Mouse (Mus musculus) heart, postnatal 0 days (tissue): Measurements from ENCODE around the gene Myrip. TPM values are rescaled to one million over a fixed set of nuclear protein-coding genes. Genes with fewer than 3 reads are reported as not detected.

Source experiments
- ATAC-seq: fragments of 200-750 bp; cut with Nextera tagmentation; 2 replicates; pipeline ENCODE4 v1.8.0; 2017; ENCODE audit warnings: low read depth, moderate number of reproducible peaks, moderate library complexity; ENCODE audit not compliant: insufficient read depth
- DNase-seq: peaks from one replicate; pipeline ENCODE4 v3.0.0-alpha.2; 2016; ENCODE audit warnings: low spot score
- H3K27ac ChIP-seq: fragments of 300-500 bp; sonication (generic); 2 replicates; pipeline ENCODE4 v1.5.1; 2014; ENCODE audit warnings: low read depth, mild to moderate bottlenecking
- H3K27me3 ChIP-seq: fragments of 300-500 bp; sonication (generic); 2 replicates; pipeline ENCODE4 v1.6.1; 2014; ENCODE audit warnings: low read length, mixed read lengths; ENCODE audit not compliant: control insufficient read depth, insufficient read depth
- H3K36me3 ChIP-seq: fragments of 300-500 bp; sonication (generic); replicated peaks from 2 replicates; pipeline ENCODE4 v1.6.1; 2014; ENCODE audit warnings: low read length, mixed read lengths; ENCODE audit not compliant: control insufficient read depth, insufficient read depth
- H3K4me1 ChIP-seq: fragments of 300-500 bp; sonication (generic); 2 replicates; pipeline ENCODE4 v1.6.1; 2014; ENCODE audit warnings: antibody characterized with exemption; ENCODE audit not compliant: control insufficient read depth, insufficient read depth
- H3K4me2 ChIP-seq: fragments of 300-500 bp; sonication (generic); 2 replicates; pipeline ENCODE4 v1.6.1; 2014; ENCODE audit warnings: low read depth, mild to moderate bottlenecking, low read length, moderate library complexity
- H3K4me3 ChIP-seq: fragments of 300-500 bp; sonication (generic); 2 replicates; pipeline ENCODE4 v1.5.1; 2014; ENCODE audit warnings: low read depth, low read length
- H3K9ac ChIP-seq: fragments of 300-500 bp; sonication (generic); replicated peaks from 2 replicates; pipeline ENCODE4 v1.6.1; 2014; ENCODE audit warnings: low read depth, low read length, mixed read lengths
- H3K9me3 ChIP-seq: fragments of 300-500 bp; sonication (generic); replicated peaks from 2 replicates; pipeline ENCODE4 v1.6.1; 2016; ENCODE audit warnings: low read length; ENCODE audit not compliant: control insufficient read depth
- CTCF ChIP-seq: IDR thresholded peaks from 2 replicates; pipeline ENCODE4 v1.5.1; 2016; ENCODE audit warnings: antibody characterized with exemption, control low read depth, low read depth
- EP300 ChIP-seq: IDR thresholded peaks from 2 replicates; pipeline ENCODE4 v1.6.1; 2016; ENCODE audit warnings: antibody characterized with exemption, low read depth
- WGBS: fragments of 180-500 bp; shearing (Covaris S2); extraction: QIAGEN DNeasy Blood & Tissue Kit; methylation state at CpG from one replicate; pipeline ENCODE4 v1.1.7; 2014; 5-methylcytosine and 5-hydroxymethylcytosine counted together
- polyA plus RNA-seq: library from polyadenylated mRNA; unstranded; fragments of >200 nt; fragmentation: Nextera tagmentation; extraction: Ambion mirVana; gene quantifications from 2 replicates; pipeline ENCODE4 v1.2.1, GENCODE M21; 2015
- total RNA-seq: library from RNA; depleted of rRNA; stranded (reverse); fragments of >200 nt; gene quantifications from 2 replicates; pipeline ENCODE4 v1.2.3, GENCODE M21; 2014; ENCODE audit warnings: low replicate concordance

Gene Myrip
- total and polyA plus RNA-seq, 2 experiments from 2014 or later = 0.34 to 2.6 TPM

DNA sequence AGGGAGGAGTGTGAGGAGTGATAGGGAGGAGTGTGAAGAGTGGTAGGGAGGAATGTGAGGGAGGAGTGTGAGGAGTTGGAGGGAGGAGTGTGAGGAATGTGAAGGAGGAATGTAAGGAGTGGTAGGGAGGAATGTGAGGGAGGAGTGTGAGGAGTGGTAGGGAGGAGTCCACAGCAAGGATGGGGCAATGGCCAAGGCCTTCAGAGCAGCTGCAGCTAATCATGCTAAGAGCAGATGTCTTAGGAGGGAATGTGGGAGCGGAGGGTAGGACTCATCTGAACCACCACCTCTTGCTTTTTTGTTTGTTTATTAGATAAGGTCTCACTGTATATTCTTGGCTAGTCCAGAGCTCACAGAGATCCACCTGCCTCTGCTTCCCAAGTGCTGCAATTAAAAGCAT lies 66.2 kb downstream of the Myrip start:
- H3K4me1 ChIP-seq = 0 out of 2 replicates have a peak, but pooled peaks cover 5% of the 10 kb centered on the region
- H3K27ac ChIP-seq = no peak overlapping the region
- H3K9me3 ChIP-seq = no peaks in the 10 kb centered on the region
- DNase-seq (no peak), ATAC-seq (no peak)
- no peak overlapping the region for H3K9ac ChIP-seq
- 76% methylated on average over 1 of the region's 1 CpGs for WGBS
- H3K4me3 ChIP-seq = no peak overlapping the region
- no peaks in the 10 kb centered on the region for H3K27me3 ChIP-seq
- H3K4me2 ChIP-seq = no peak overlapping the region
- no peaks in the 10 kb centered on the region for H3K36me3 ChIP-seq
- no peak for TF ChIP-seq EP300
- no peak for TF ChIP-seq CTCF

DNA sequence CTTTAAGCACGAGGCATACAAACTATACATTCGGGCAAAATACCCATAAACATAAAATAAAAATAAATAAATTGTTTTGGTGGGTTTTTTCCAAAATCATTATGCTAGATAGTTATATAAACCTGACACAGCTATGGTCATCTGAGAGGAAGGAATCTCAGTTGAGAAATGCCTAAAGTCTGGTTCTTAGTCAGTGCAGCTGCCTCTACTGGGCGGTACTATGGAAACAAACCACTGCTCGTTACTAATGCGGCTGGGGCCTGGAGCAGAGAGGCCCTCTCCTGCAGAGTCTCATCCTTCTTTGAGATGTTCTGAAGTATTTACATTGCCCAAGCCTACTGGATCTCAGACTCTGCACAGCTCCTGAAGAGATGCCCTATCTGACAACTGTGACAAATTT lies 70.3 kb downstream of the Myrip start:
- no peak for DNase-seq
- Histone ChIP-seq H3K27me3 (no peaks in the 10 kb centered on the region), H3K4me3 (no peak overlapping the region), H3K4me1 (no peaks in the 10 kb centered on the region), H3K27ac (no peak overlapping the region), H3K36me3 (no peaks in the 10 kb centered on the region), H3K4me2 (no peak overlapping the region), H3K9me3 (no peaks in the 10 kb centered on the region), H3K9ac (no peak overlapping the region)
- TF ChIP-seq CTCF (no peak), EP300 (no peak)
- ATAC-seq = no peak
- 78% methylated on average over 5 of the region's 5 CpGs for WGBS

DNA sequence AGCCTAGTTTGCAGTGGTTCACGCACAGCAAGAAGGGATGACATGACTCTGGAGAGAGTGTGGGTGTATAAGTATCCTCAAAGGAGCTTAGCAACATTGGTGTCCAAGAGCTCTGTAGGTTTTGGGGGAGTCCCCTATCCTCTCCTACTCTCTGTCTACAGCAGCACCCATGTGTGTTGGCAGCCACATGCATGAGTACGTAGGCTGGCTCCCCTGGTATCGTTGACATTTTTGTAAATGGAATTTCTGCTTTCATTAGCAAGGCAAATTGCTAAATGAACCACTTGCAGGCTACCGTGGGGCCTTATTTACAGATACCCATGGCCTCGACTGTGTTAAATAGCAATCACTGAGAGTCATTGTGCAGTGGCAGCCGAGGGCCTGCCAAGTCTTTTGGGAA lies 71.0 kb downstream of the Myrip start:
- H3K36me3 ChIP-seq = no peaks in the 10 kb centered on the region
- 77% methylated on average over 6 of the region's 6 CpGs for WGBS
- no peak overlapping the region for H3K9ac ChIP-seq
- H3K4me1 ChIP-seq = no peaks in the 10 kb centered on the region
- no peaks in the 10 kb centered on the region for H3K9me3 ChIP-seq
- DNase-seq (no peak), ATAC-seq (no peak)
- TF ChIP-seq EP300 = no peak
- no peak overlapping the region for H3K27ac ChIP-seq
- no peak overlapping the region for H3K4me3 ChIP-seq
- H3K4me2 ChIP-seq = no peak overlapping the region
- H3K27me3 ChIP-seq = no peaks in the 10 kb centered on the region

DNA sequence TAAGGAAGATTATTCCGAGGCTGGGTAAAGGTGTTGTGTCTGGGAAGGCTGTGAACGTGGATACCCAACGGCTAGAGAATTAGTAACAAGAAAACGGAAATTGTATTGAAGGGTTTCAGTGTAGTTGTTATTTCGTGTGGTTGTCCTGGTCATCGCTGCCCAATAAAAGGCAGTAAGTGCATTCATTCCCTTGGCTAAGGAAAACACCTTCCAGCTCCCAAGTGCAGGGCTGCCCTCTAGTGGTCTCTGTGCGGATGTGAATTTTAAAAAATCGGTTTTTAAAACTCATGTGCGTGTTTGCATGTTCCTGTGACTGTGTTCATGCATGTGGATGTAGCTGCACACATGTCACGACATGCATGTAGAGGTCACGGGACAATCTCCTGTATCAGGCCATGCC lies 76.4 kb downstream of the Myrip start:
- TF ChIP-seq CTCF = peak; percentile 92
- TF ChIP-seq EP300 = no peak
- no peak for ATAC-seq
- Histone ChIP-seq H3K4me2 (no peak overlapping the region), H3K36me3 (no peaks in the 10 kb centered on the region), H3K9ac (no peak overlapping the region), H3K9me3 (no peaks in the 10 kb centered on the region), H3K4me1 (no peaks in the 10 kb centered on the region), H3K27me3 (no peaks in the 10 kb centered on the region), H3K27ac (no peak overlapping the region), H3K4me3 (no peak overlapping the region)
- 22% methylated on average over 11 of the region's 11 CpGs for WGBS
- DNase-seq = peak; percentile 53

DNA sequence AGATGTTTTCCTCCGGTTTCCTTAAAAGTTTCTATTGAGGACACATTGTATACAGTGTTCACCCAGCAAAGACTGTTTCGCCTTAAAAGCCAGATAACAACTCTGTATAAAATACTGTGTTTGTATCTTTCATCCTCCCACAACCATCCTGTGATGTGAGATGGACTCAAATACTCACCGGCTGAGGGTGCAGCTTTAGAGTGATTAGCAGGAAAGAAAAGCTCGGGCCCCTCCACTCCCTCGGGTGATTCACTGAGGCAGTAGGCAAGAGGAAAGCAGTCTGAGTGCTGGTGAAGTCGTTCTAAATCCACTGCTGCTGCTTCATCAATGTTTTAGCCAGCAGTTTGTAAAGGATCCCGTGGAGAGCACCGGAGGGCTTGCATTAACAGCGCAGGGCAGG lies 93.9 kb downstream of the Myrip start:
- H3K9ac ChIP-seq = no peak overlapping the region
- WGBS = 52% methylated on average over 9 of the region's 9 CpGs
- no peak for TF ChIP-seq EP300
- TF ChIP-seq CTCF = no peak
- no peaks in the 10 kb centered on the region for H3K27me3 ChIP-seq
- H3K4me2 ChIP-seq = no peak overlapping the region
- no peak overlapping the region for H3K4me3 ChIP-seq
- ATAC-seq (no peak), DNase-seq (no peak)
- H3K9me3 ChIP-seq = no peaks in the 10 kb centered on the region
- no peaks in the 10 kb centered on the region for H3K36me3 ChIP-seq
- no peaks in the 10 kb centered on the region for H3K4me1 ChIP-seq
- no peak overlapping the region for H3K27ac ChIP-seq

DNA sequence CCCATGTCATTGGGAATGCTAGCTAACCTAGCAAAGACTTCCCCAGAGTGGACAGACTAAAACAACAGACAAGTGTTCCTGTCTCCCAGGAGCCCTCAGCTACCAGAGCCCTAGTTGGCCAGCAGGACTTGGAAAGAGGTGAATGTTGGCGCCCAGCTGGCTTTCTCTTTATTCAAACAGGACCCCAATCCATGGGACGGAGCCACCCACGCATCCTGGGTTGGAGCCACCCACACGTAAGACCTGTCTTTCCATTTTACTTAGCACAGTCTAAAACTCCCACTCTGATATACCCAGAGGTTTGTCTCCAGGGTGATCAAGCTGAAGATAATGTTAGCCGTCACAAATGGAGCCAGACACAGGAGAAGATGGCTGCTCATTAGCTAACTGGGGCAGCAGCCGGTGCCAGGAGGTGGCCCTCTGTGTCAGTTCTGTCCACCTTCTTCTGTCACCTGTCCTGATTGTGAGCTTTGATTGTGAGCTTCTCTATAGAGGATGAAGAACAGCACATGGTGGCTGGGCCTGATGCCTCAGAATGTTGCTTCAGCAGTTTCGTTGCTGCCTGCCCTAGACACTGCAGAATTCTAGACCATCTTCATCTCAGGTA lies 95.4 kb downstream of the Myrip start:
- no peaks in the 10 kb centered on the region for H3K27me3 ChIP-seq
- DNase-seq (no peak), ATAC-seq (no peak)
- H3K27ac ChIP-seq = no peak overlapping the region
- no peaks in the 10 kb centered on the region for H3K36me3 ChIP-seq
- no peak overlapping the region for H3K4me3 ChIP-seq
- WGBS = 81% methylated on average over 7 of the region's 7 CpGs
- H3K4me1 ChIP-seq = no peaks in the 10 kb centered on the region
- H3K9me3 ChIP-seq = no peaks in the 10 kb centered on the region
- no peak overlapping the region for H3K9ac ChIP-seq
- H3K4me2 ChIP-seq = no peak overlapping the region
- TF ChIP-seq EP300 = no peak
- TF ChIP-seq CTCF = no peak
